Mouse (Mus musculus): Measurements from ENCODE around the gene Fut8. TPM values are rescaled to one million over a fixed set of nuclear protein-coding genes. Genes with fewer than 3 reads are reported as not detected.

Gene Fut8
- polyA plus RNA-seq, 1 experiment from 2014 or later: 27.3 TPM

GRCm38 (mm10) chr12:77421667-77422393 is 183.9 kb downstream of the Fut8 start:
- Histone ChIP-seq H3K27me3 (replicated peaks; ENCODE audit: control insufficient read depth, insufficient read depth, low read length) (no peaks in the 10 kb centered on the region), H3K36me3 (ENCODE audit: control insufficient read depth, insufficient read depth, low read length) (no peaks in the 10 kb centered on the region), H3K27ac (ENCODE audit: low read depth, low read length) (no peak overlapping the region), H3K4me1 (replicated peaks; ENCODE audit: control insufficient read depth, insufficient read depth, low read length) (no peaks in the 10 kb centered on the region), H3K9me3 (ENCODE audit: control insufficient read depth, low read length) (no peaks in the 10 kb centered on the region), H3K9ac (ENCODE audit: low read depth, low read length) (no peak overlapping the region), H3K4me3 (ENCODE audit: low read depth, low read length) (no peak overlapping the region), H3K4me2 (no peak overlapping the region)
- DNase-seq (ENCODE audit: low spot score) (no peak), ATAC-seq (replicated peaks; ENCODE audit: low FRiP score) (no peak)
- 79% methylated on average over 6 of the region's 6 CpGs for WGBS

GRCm38 (mm10) chr12:77426093-77426492 is 188.2 kb downstream of the Fut8 start:
- no peak overlapping the region for H3K9ac ChIP-seq (ENCODE audit: low read depth, low read length)
- H3K4me1 ChIP-seq (replicated peaks; ENCODE audit: control insufficient read depth, insufficient read depth, low read length): no peaks in the 10 kb centered on the region
- H3K36me3 ChIP-seq (ENCODE audit: control insufficient read depth, insufficient read depth, low read length): no peaks in the 10 kb centered on the region
- 90% methylated on average over 3 of the region's 3 CpGs for WGBS
- H3K27me3 ChIP-seq (replicated peaks; ENCODE audit: control insufficient read depth, insufficient read depth, low read length): no peaks in the 10 kb centered on the region
- H3K9me3 ChIP-seq (ENCODE audit: control insufficient read depth, low read length): no peaks in the 10 kb centered on the region
- DNase-seq (ENCODE audit: low spot score): no peak
- H3K4me3 ChIP-seq (ENCODE audit: low read depth, low read length): no peak overlapping the region
- no peak for ATAC-seq (replicated peaks; ENCODE audit: low FRiP score)
- H3K27ac ChIP-seq (ENCODE audit: low read depth, low read length): no peak overlapping the region
- H3K4me2 ChIP-seq: no peak overlapping the region

- Histone ChIP-seq H3K27ac (ENCODE audit: low read depth, low read length) (no peak overlapping the region), H3K4me2 (no peak overlapping the region), H3K4me3 (ENCODE audit: low read depth, low read length) (no peak overlapping the region), H3K9ac (ENCODE audit: low read depth, low read length) (no peak overlapping the region), H3K4me1 (replicated peaks; ENCODE audit: control insufficient read depth, insufficient read depth, low read length) (no peaks in the 10 kb centered on the region), H3K9me3 (ENCODE audit: control insufficient read depth, low read length) (no peaks in the 10 kb centered on the region), H3K36me3 (ENCODE audit: control insufficient read depth, insufficient read depth, low read length) (no peaks in the 10 kb centered on the region), H3K27me3 (replicated peaks; ENCODE audit: control insufficient read depth, insufficient read depth, low read length) (no peaks in the 10 kb centered on the region)
- DNase-seq (ENCODE audit: low spot score): no peak
- no peak for ATAC-seq (replicated peaks; ENCODE audit: low FRiP score)
- 62% methylated on average over 1 of the region's 1 CpGs for WGBS
Observed at GRCm38 (mm10) chr12:77428165-77428564, 190.2 kb downstream of the Fut8 start.

GRCm38 (mm10) chr12:77429381-77429780 is 191.5 kb downstream of the Fut8 start:
- H3K4me1 ChIP-seq (replicated peaks; ENCODE audit: control insufficient read depth, insufficient read depth, low read length): no peaks in the 10 kb centered on the region
- ATAC-seq (replicated peaks; ENCODE audit: low FRiP score): no peak

GRCm38 (mm10) chr12:77436733-77437132 is 198.8 kb downstream of the Fut8 start:
- DNase-seq (ENCODE audit: low spot score): no peak
- no peak overlapping the region for H3K9ac ChIP-seq (ENCODE audit: low read depth, low read length)
- H3K27ac ChIP-seq (ENCODE audit: low read depth, low read length): no peak overlapping the region
- 77% methylated on average over 2 of the region's 2 CpGs for WGBS
- no peaks in the 10 kb centered on the region for H3K27me3 ChIP-seq (replicated peaks; ENCODE audit: control insufficient read depth, insufficient read depth, low read length)
- no peak overlapping the region for H3K4me3 ChIP-seq (ENCODE audit: low read depth, low read length)
- ATAC-seq (replicated peaks; ENCODE audit: low FRiP score): no peak
- H3K9me3 ChIP-seq (ENCODE audit: control insufficient read depth, low read length): no peaks in the 10 kb centered on the region
- H3K36me3 ChIP-seq (ENCODE audit: control insufficient read depth, insufficient read depth, low read length): no peaks in the 10 kb centered on the region
- H3K4me1 ChIP-seq (replicated peaks; ENCODE audit: control insufficient read depth, insufficient read depth, low read length): no peaks in the 10 kb centered on the region
- no peak overlapping the region for H3K4me2 ChIP-seq

More at GRCm38 (mm10) chr12:77429381-77429780, 191.5 kb downstream of the Fut8 start:
- no peak for DNase-seq (ENCODE audit: low spot score)
- H3K4me3 ChIP-seq (ENCODE audit: low read depth, low read length): no peak overlapping the region
- H3K27me3 ChIP-seq (replicated peaks; ENCODE audit: control insufficient read depth, insufficient read depth, low read length): no peaks in the 10 kb centered on the region
- no peak overlapping the region for H3K27ac ChIP-seq (ENCODE audit: low read depth, low read length)
- no peak overlapping the region for H3K4me2 ChIP-seq
- no peaks in the 10 kb centered on the region for H3K36me3 ChIP-seq (ENCODE audit: control insufficient read depth, insufficient read depth, low read length)
- no peak overlapping the region for H3K9ac ChIP-seq (ENCODE audit: low read depth, low read length)
- no peaks in the 10 kb centered on the region for H3K9me3 ChIP-seq (ENCODE audit: control insufficient read depth, low read length)

- ATAC-seq (replicated peaks; ENCODE audit: low FRiP score) (no peak), DNase-seq (ENCODE audit: low spot score) (no peak)
- no peaks in the 10 kb centered on the region for H3K4me1 ChIP-seq (replicated peaks; ENCODE audit: control insufficient read depth, insufficient read depth, low read length)
- no peaks in the 10 kb centered on the region for H3K27me3 ChIP-seq (replicated peaks; ENCODE audit: control insufficient read depth, insufficient read depth, low read length)
- H3K36me3 ChIP-seq (ENCODE audit: control insufficient read depth, insufficient read depth, low read length): no peaks in the 10 kb centered on the region; the same call in 1 of the 2 replicates
- H3K27ac ChIP-seq (ENCODE audit: low read depth, low read length): no peak overlapping the region
- H3K4me2 ChIP-seq: no peak overlapping the region
- no peak overlapping the region for H3K4me3 ChIP-seq (ENCODE audit: low read depth, low read length)
- 72% methylated on average over 2 of the region's 2 CpGs for WGBS
- H3K9me3 ChIP-seq (ENCODE audit: control insufficient read depth, low read length): no peaks in the 10 kb centered on the region
- H3K9ac ChIP-seq (ENCODE audit: low read depth, low read length): no peak overlapping the region
Observed at GRCm38 (mm10) chr12:77450816-77451215, 212.9 kb downstream of the Fut8 start.

GRCm38 (mm10) chr12:77466178-77466577 is 228.3 kb downstream of the Fut8 start:
- Histone ChIP-seq H3K4me1 (replicated peaks; ENCODE audit: control insufficient read depth, insufficient read depth, low read length) (no peaks in the 10 kb centered on the region), H3K9me3 (ENCODE audit: control insufficient read depth, low read length) (no peaks in the 10 kb centered on the region), H3K27me3 (replicated peaks; ENCODE audit: control insufficient read depth, insufficient read depth, low read length) (no peaks in the 10 kb centered on the region), H3K4me2 (no peak overlapping the region), H3K9ac (ENCODE audit: low read depth, low read length) (no peak overlapping the region), H3K27ac (ENCODE audit: low read depth, low read length) (no peak overlapping the region), H3K36me3 (ENCODE audit: control insufficient read depth, insufficient read depth, low read length) (no peaks in the 10 kb centered on the region), H3K4me3 (ENCODE audit: low read depth, low read length) (no peak overlapping the region)
- no peak for ATAC-seq (replicated peaks; ENCODE audit: low FRiP score)
- DNase-seq (ENCODE audit: low spot score): no peak
- 83% methylated on average over 1 of the region's 1 CpGs for WGBS

- 85% methylated on average over 2 of the region's 2 CpGs for WGBS
- Histone ChIP-seq H3K4me1 (replicated peaks; ENCODE audit: control insufficient read depth, insufficient read depth, low read length) (no peaks in the 10 kb centered on the region), H3K9me3 (ENCODE audit: control insufficient read depth, low read length) (no peaks in the 10 kb centered on the region), H3K27me3 (replicated peaks; ENCODE audit: control insufficient read depth, insufficient read depth, low read length) (no peaks in the 10 kb centered on the region), H3K4me2 (no peak overlapping the region), H3K9ac (ENCODE audit: low read depth, low read length) (no peak overlapping the region), H3K27ac (ENCODE audit: low read depth, low read length) (no peak overlapping the region), H3K4me3 (ENCODE audit: low read depth, low read length) (no peak overlapping the region), H3K36me3 (ENCODE audit: control insufficient read depth, insufficient read depth, low read length) (no peaks in the 10 kb centered on the region)
- DNase-seq (ENCODE audit: low spot score): no peak
- no peak for ATAC-seq (replicated peaks; ENCODE audit: low FRiP score)
Observed at GRCm38 (mm10) chr12:77479931-77480330, 242.0 kb downstream of the Fut8 start.

- Histone ChIP-seq H3K4me3 (ENCODE audit: low read depth, low read length) (no peak overlapping the region), H3K27me3 (replicated peaks; ENCODE audit: control insufficient read depth, insufficient read depth, low read length) (no peaks in the 10 kb centered on the region), H3K36me3 (ENCODE audit: control insufficient read depth, insufficient read depth, low read length) (no peaks in the 10 kb centered on the region), H3K27ac (ENCODE audit: low read depth, low read length) (no peak overlapping the region), H3K9me3 (ENCODE audit: control insufficient read depth, low read length) (no peaks in the 10 kb centered on the region), H3K4me2 (no peak overlapping the region), H3K9ac (ENCODE audit: low read depth, low read length) (no peak overlapping the region), H3K4me1 (replicated peaks; ENCODE audit: control insufficient read depth, insufficient read depth, low read length) (no peaks in the 10 kb centered on the region)
- DNase-seq (ENCODE audit: low spot score): no peak
- no peak for ATAC-seq (replicated peaks; ENCODE audit: low FRiP score)
- WGBS: 91% methylated on average over 1 of the region's 1 CpGs
Observed at GRCm38 (mm10) chr12:77481153-77481552, 243.2 kb downstream of the Fut8 start.
